Mouse (Mus musculus) lung, adult 2 months (tissue): ENCODE data around the gene Brwd1. TPM values are rescaled to one million over a fixed set of nuclear protein-coding genes. Genes with fewer than 3 reads are reported as not detected.

Experiments
- DNase-seq: peaks from one replicate; pipeline ENCODE4 v3.0.0; 2022
- H3K4me1 ChIP-seq: fragments of 200-500 bp; 2 replicates; pipeline ENCODE4 v1.6.1; 2011; ENCODE audit warnings: low read length; ENCODE audit not compliant: control insufficient read depth, insufficient read depth
- H3K4me3 ChIP-seq: fragments of 200-500 bp; replicated peaks from 2 replicates; pipeline ENCODE3; 2011; ENCODE audit warnings: low read depth, mild to moderate bottlenecking, control low read depth, low read length; ENCODE audit errors: extremely low read depth
- CTCF ChIP-seq: fragments of 200-500 bp; IDR thresholded peaks from 2 replicates; pipeline ENCODE4 v1.5.1; 2011; ENCODE audit warnings: mild to moderate bottlenecking, low read length, control low read depth; ENCODE audit not compliant: insufficient read depth
- POLR2A ChIP-seq: fragments of 200-500 bp; IDR thresholded peaks from 2 replicates; pipeline ENCODE4 v1.6.1; 2011; ENCODE audit warnings: low read depth, mild to moderate bottlenecking, control low read depth, low read length, borderline replicate concordance; ENCODE audit errors: extremely low read depth
- WGBS: fragments of 180-500 bp; shearing (Covaris S2); methylation state at CpG from one replicate; pipeline ENCODE4 v1.1.7; 2018; 5-methylcytosine and 5-hydroxymethylcytosine counted together
- polyA plus RNA-seq: library from polyadenylated mRNA; depleted of rRNA; stranded (reverse); fragments of >200 nt; gene quantifications from 2 replicates; pipeline ENCODE4 v1.2.3, GENCODE M21; 2012; rRNA removed

Brwd1 gene
- 24.5 and 27.4 TPM in 2 replicates for polyA plus RNA-seq

DNA sequence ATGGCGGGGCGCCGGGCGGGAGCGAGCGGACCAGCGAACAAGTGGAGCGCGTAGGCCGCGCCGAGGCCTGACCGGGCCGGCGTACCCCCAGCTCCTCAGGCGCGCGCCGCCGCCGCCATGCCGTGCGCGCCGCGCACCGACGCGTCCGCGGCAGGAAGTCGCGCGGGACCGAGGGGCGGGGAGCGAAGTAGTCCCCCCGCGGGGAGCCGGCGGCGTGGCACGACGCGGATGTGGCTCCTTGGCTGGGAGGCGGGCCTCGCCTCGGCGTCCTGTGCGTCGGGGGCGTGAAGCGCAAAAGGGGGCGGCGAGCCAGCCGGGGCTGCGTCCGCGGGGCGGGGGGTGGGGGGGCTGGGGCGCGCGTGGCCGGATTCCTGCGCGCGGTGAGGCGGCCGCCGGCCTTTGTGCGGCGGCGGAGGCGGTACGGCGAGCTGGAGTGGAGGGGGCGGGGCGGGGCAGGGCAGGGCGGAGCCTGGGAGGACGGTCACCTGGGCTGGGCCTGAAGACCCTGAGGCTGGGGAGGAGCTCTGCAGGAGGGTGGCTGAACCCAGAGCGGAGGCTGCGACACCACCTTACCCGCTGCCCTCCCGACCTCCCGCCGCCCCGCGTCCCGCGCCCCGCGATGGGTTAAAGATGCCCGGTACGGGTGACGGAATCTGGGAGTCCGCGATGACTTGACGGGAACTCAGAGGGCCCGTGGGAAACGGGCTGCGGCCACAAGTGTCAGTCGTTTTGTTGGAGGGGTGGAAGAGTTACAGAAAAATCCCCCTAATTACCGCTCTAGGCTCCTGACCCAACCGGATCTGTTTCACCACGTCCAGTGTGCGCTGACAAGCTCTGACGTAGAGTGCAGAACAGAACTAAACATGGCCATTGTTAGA is at the start of gene Brwd1:
Gene Brwd1 (minus strand): TSS at position 226 of the 878 bp plus-strand sequence.
- no peak for TF ChIP-seq CTCF
- peak; percentile 95 for TF ChIP-seq POLR2A
- Histone ChIP-seq H3K4me3 (peak within 1 kb of the TSS; percentile 91), H3K4me1 (peaks cover 2% of the 10 kb centered on the region)
- WGBS, result under 1% methylated on average over 91 of the region's 107 CpGs
- peak; percentile 83 for DNase-seq

DNA sequence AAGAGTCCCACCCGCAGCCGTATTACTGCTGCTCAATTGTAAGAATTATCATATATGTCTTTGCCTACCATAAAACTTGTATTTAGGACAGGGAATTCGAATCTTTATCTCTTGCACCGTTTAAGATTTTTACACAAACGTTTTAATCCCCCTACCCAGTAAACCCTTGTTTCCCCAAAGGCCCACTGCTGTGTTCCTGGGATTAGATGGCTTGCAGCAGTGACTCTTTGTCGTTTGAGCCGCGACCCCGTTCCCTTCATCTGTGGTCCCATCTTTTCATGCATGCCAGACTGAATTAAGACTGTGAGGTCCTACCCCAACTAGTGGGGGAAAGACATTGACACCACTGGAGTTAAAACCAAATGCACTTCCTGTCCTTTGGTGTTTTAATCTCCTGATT is 46.1 kb upstream of the Brwd1 start:
- WGBS, result 3% methylated on average over 9 of the region's 9 CpGs
- TF ChIP-seq POLR2A (no peak), CTCF (no peak)

DNA sequence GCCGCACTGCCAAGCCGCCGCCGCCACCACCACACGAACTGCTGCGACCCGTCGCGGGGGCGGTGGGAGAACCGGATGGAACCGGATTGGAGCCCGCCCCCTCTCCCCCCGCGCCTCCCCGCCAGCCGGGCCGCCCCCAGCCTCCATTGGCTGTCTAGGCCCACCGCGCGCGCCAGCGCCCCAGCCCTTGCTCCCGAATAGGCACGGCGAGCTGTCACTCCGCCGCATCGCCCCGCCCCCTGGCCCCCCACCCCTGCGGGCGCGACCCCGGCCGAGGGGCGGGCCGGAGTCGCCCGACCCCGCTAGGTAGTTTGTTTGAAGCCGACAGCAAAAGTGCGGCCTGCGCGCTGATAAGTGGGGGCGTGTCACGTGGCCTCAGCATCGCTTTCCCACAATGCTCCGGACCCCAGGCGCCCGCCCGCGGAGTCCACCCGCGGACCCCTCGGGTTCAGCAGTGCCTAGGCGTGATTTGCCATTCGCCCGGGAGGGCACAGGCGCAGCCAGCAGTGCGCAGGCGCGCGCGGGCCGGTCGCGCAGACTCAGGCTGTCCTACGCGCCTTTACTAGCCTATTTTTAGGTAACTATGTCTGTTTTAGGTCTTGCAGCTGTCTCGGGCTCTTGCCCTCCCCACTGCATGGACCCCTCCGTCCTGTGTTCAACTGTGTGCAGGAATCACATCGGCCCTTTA is 45.5 kb upstream of the Brwd1 start, which contains the start of gene Hmgn1:
Gene Hmgn1 (minus strand): TSS at position 73 of the 688 bp plus-strand sequence.
- DNase-seq, result peak; percentile 89
- TF ChIP-seq POLR2A (peak; percentile 90), CTCF (no peak)
- WGBS, result under 1% methylated on average over 65 of the region's 72 CpGs
- Histone ChIP-seq H3K4me3 (peak within 1 kb of the TSS; percentile 78), H3K4me1 (peaks cover 8% of the 10 kb centered on the region)

More for the DNA sequence above, 46.1 kb upstream of the Brwd1 start:
- Histone ChIP-seq H3K4me1 (peaks cover 8% of the 10 kb centered on the region), H3K4me3 (peak overlapping the region; percentile 78)
- no peak for DNase-seq

GRCm38 (mm10) chr16:96127288-96127656 is 44.9 kb upstream of the Brwd1 start:
- peaks cover 8% of the 10 kb centered on the region for H3K4me1 ChIP-seq
- 2% methylated on average over 51 of the region's 52 CpGs for WGBS
- no peak for TF ChIP-seq CTCF
- TF ChIP-seq POLR2A, result no peak
- DNase-seq, result no peak
- peak overlapping the region; percentile 78 for H3K4me3 ChIP-seq

GRCm38 (mm10) chr16:96126684-96127171 is 44.4 kb upstream of the Brwd1 start:
- peak; percentile 39 for DNase-seq
- TF ChIP-seq POLR2A (peak; percentile 16; the same call in 1 of the 2 replicates), CTCF (no peak)
- peak overlapping the region; percentile 78 for H3K4me3 ChIP-seq
- WGBS, result 7% methylated on average over 19 of the region's 19 CpGs
- peaks cover 8% of the 10 kb centered on the region for H3K4me1 ChIP-seq

GRCm38 (mm10) chr16:96120022-96120623 is 37.8 kb upstream of the Brwd1 start:
- no peaks in the 10 kb centered on the region for H3K4me1 ChIP-seq
- no peak for TF ChIP-seq POLR2A
- TF ChIP-seq CTCF, result no peak
- no peak for DNase-seq
- 53% methylated on average over 4 of the region's 4 CpGs for WGBS
- no peak overlapping the region for H3K4me3 ChIP-seq

DNA sequence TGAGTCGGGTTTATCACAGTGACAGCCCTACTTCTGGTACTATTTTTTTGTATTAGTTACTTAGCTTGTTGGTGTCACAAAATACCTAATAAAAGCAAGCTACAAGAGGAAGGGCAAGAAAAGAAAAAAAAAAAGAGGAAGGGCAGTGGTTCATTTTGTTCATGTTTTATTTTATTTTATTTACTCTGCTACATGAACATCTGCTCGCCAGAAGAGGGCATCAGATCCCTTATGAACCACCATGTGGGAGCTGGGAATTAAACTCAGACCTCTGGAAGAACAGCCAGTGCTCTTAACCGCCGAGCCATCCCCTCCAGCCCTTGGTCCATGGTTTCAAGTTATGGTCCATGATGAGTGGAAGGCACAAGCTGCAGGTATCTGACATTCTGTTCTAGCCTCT is 32.4 kb upstream of the Brwd1 start:
- WGBS, result 47% methylated on average over 4 of the region's 4 CpGs
- no peaks in the 10 kb centered on the region for H3K4me1 ChIP-seq
- DNase-seq, result no peak
- H3K4me3 ChIP-seq, result no peak overlapping the region
- no peak for TF ChIP-seq POLR2A
- TF ChIP-seq CTCF, result no peak

DNA sequence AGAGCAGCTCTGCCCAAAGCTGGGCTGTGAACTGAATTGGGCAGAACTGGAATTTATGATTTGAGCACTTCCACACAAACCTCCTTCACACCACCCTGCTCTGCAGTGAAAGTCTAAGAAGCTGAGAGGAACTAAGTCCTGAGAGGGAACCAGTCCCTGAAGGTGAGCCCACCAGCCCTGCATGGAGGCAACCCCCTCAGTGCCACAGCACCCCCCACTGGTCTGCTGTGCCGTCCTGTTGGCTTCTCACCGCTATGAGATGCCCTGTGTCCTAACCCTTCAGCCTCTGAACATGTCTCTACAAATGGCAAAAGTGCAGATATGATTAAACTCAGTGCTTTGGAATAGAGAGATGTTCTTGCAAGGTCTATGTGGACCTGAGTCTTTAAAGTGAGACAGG is 30.4 kb upstream of the Brwd1 start:
- Histone ChIP-seq H3K4me1 (no peaks in the 10 kb centered on the region), H3K4me3 (no peak overlapping the region)
- 45% methylated on average over 2 of the region's 2 CpGs for whole genome bisulfite sequencing
- no peak for DNase-seq
- TF ChIP-seq POLR2A, result no peak
- no peak for TF ChIP-seq CTCF
